Comparison of ENCODE assay signal across 14 mouse cellular contexts in the genomic region with DNA sequence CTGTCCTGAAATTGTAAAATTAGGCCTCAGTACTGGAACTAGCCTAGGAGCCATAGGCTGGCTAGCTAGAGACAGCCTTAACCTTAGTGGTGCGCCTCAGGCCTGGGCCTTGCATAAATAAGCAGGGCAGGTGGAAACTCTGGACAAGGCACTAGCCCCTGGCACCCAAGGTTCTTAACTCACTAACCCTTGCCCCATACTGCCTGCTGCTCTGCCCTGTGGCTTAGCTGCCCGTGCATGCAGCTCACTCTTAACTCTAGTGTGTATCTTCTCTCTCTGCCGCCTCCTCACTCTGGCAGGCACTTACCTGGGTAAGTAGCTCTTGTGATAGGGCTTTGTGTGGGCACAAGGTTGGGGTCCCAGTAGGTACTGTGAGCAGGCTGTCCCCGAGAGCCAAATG.
"Had no signal": no experiment of that assay in that cellular context is flagged by ENCODE, and none has a peak within 500 bp of the region (broad histone marks: within the 10 kb centered on the region; RNA-seq: fewer than 3 reads in every experiment).

No protein-coding gene starts in this region.

- H3K27ac ChIP-seq: kidney, postnatal 0 days; limb, embryonic 10.5 days; limb, embryonic 13.5 days; liver, embryonic 12.5 days; liver, embryonic 15.5 days; lung, embryonic 15.5 days had no signal

- H3K4me2 ChIP-seq: limb, embryonic 13.5 days; liver, embryonic 12.5 days; liver, embryonic 15.5 days; lung, embryonic 15.5 days; midbrain, embryonic 11.5 days had no signal

- H3K9me3 ChIP-seq: limb, embryonic 10.5 days; limb, embryonic 13.5 days; liver, embryonic 12.5 days; liver, embryonic 15.5 days; lung, embryonic 15.5 days had no signal

- ATAC-seq: liver, embryonic 12.5 days had no signal

- H3K27me3 ChIP-seq: limb, embryonic 13.5 days; liver, embryonic 12.5 days; lung, embryonic 15.5 days had no signal

- DNase-seq: kidney, postnatal 25 days; layer of hippocampus, adult 9-11 months; liver; lung, postnatal 4 days; midbrain, embryonic 14.5 days; thymus, postnatal 25 days had no signal

- H3K4me3 ChIP-seq: layer of hippocampus, adult 2 months; limb, embryonic 10.5 days; limb, embryonic 13.5 days; liver, embryonic 12.5 days; liver, embryonic 15.5 days; lung, embryonic 15.5 days had no signal

- H3K9ac ChIP-seq: limb, embryonic 13.5 days; liver, embryonic 12.5 days; liver, embryonic 15.5 days; lung, embryonic 15.5 days had no signal
